Mouse (Mus musculus): ENCODE measurements around the gene Ppp1r32. TPM values are rescaled to one million over a fixed set of nuclear protein-coding genes. Genes with fewer than 3 reads are reported as not detected.
A peak's percentile ranks its signal among the peaks of the same experiment; 100 is the strongest.

Gene Ppp1r32
- polyA plus RNA-seq, 1 experiment from 2014 or later = 0.16 TPM

DNA sequence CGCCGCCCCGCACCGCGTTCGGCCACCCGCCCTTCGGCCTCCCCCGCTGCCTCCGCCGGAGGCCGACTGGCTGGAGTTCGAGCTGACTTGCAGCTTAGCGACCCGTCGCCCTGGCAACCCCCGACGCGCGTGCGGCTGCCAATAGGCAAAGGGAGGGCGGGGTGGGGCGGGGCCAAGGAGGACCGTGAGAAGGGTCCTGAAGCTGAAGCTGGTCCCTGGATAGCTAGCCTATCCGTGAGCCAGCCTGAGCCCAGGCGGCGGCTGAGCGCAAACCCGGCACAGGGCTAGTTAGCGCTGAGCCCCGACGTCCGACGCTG is 25.3 kb downstream of the Ppp1r32 start:
- DNase-seq (ENCODE audit: low spot score) = peak; percentile 78
- peak overlapping the region; percentile 71 for H3K4me2 ChIP-seq (replicated peaks; ENCODE audit: low read depth)
- no peaks in the 10 kb centered on the region for H3K36me3 ChIP-seq (ENCODE audit: control insufficient read depth, insufficient read depth, low read length)
- no peak overlapping the region; the same call in 1 of the 2 replicates for H3K9ac ChIP-seq (ENCODE audit: low read length)
- peak overlapping the region; percentile 56 for H3K27ac ChIP-seq (replicated peaks)
- H3K27me3 ChIP-seq (ENCODE audit: control insufficient read depth, insufficient read depth, low read length) = peaks cover 8% of the 10 kb centered on the region
- H3K9me3 ChIP-seq (ENCODE audit: control insufficient read depth, low read length) = no peaks in the 10 kb centered on the region
- H3K4me3 ChIP-seq (ENCODE audit: low read depth, low read length) = peak overlapping the region; percentile 49
- peak; percentile 39 for ATAC-seq (ENCODE audit: low FRiP score, low TSS enrichment)
- 0% methylated on average over 34 of the region's 34 CpGs for WGBS
- TF ChIP-seq EP300 (optimal IDR thresholded peaks at IDR 0.05) = no peak
- TF ChIP-seq CTCF (IDR thresholded peaks at IDR 0.05; ENCODE audit: low read depth) = no peak
- H3K4me1 ChIP-seq (replicated peaks; ENCODE audit: control insufficient read depth, insufficient read depth) = no peaks in the 10 kb centered on the region; the same call in 1 of the 2 replicates

- peak within 1 kb of the TSS; percentile 50 for H3K9ac ChIP-seq (ENCODE audit: low read length)
- no peaks in the 10 kb centered on the region; the same call in 1 of the 2 replicates for H3K4me1 ChIP-seq (replicated peaks; ENCODE audit: control insufficient read depth, insufficient read depth)
- H3K27ac ChIP-seq (replicated peaks) = peak within 1 kb of the TSS; percentile 56
- peak within 1 kb of the TSS; percentile 71 for H3K4me2 ChIP-seq (replicated peaks; ENCODE audit: low read depth)
- H3K36me3 ChIP-seq (ENCODE audit: control insufficient read depth, insufficient read depth, low read length) = no peaks in the 10 kb centered on the region
- DNase-seq (ENCODE audit: low spot score) (peak; percentile 85), ATAC-seq (ENCODE audit: low FRiP score, low TSS enrichment) (peak; percentile 67)
- H3K4me3 ChIP-seq (ENCODE audit: low read depth, low read length) = peak within 1 kb of the TSS; percentile 49
- TF ChIP-seq CTCF (IDR thresholded peaks at IDR 0.05; ENCODE audit: low read depth) (peak; percentile 69), EP300 (optimal IDR thresholded peaks at IDR 0.05) (no peak)
- under 1% methylated on average over 84 of the region's 96 CpGs for WGBS
- H3K27me3 ChIP-seq (ENCODE audit: control insufficient read depth, insufficient read depth, low read length) = peaks cover 8% of the 10 kb centered on the region
- no peaks in the 10 kb centered on the region for H3K9me3 ChIP-seq (ENCODE audit: control insufficient read depth, low read length)
These were observed 25.8 kb downstream of the Ppp1r32 start, which contains the start of gene Lrrc10b for GRCm38 (mm10) chr19:10456752-10457483. Lrrc10b (minus strand) TSS chr19:10457473.

GRCm38 (mm10) chr19:10455437-10455806 is 27.3 kb downstream of the Ppp1r32 start:
- TF ChIP-seq CTCF (IDR thresholded peaks at IDR 0.05; ENCODE audit: low read depth) (no peak), EP300 (optimal IDR thresholded peaks at IDR 0.05) (no peak)
- Histone ChIP-seq H3K36me3 (ENCODE audit: control insufficient read depth, insufficient read depth, low read length) (no peaks in the 10 kb centered on the region), H3K9me3 (ENCODE audit: control insufficient read depth, low read length) (no peaks in the 10 kb centered on the region), H3K27me3 (ENCODE audit: control insufficient read depth, insufficient read depth, low read length) (peaks cover 4% of the 10 kb centered on the region; the same call in 1 of the 2 replicates), H3K27ac (replicated peaks) (peak overlapping the region; percentile 58; the same call in 1 of the 2 replicates), H3K4me1 (replicated peaks; ENCODE audit: control insufficient read depth, insufficient read depth) (no peaks in the 10 kb centered on the region; the same call in 1 of the 2 replicates), H3K4me2 (replicated peaks; ENCODE audit: low read depth) (peak overlapping the region; percentile 23; the same call in 1 of the 2 replicates), H3K9ac (ENCODE audit: low read length) (no peak overlapping the region), H3K4me3 (ENCODE audit: low read depth, low read length) (peak overlapping the region; percentile 4; the same call in 1 of the 2 replicates)
- 62% methylated on average over 3 of the region's 3 CpGs for WGBS
- DNase-seq (ENCODE audit: low spot score) (no peak), ATAC-seq (ENCODE audit: low FRiP score, low TSS enrichment) (no peak)

DNA sequence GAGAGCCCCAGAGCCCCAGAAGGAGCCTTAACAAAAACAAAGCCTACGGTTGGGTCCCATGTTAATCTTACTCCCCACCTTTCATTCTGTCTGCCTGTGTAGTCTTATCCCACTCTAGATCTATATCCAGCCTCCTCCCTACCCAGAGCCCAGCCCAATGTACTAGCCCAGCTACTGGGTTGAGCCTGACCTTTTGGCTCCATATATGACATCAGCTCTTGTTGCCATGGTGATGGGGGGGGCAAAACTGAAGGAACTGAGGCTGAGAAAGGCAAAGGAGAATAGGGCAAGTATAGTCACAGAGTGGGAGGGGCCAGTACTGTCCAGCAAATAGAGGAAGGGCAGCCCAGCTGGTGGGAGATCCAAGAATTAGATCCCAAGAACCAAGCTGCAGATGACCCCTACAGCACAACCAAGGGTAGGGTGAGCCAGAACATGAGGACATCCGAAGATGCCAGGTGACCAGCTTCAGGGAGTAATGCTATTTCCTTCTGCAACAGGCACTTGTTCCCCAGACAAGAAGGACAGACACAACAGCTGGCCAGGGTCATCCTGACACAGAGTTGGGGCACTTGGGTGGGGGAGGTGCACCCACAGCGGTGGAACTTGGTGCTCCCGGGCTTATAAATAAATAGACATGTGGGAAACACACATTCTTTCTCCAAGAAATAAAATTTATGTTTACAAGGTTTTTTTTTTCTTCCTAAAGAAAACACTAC is 27.9 kb downstream of the Ppp1r32 start:
- DNase-seq (ENCODE audit: low spot score) (peak; percentile 59), ATAC-seq (ENCODE audit: low FRiP score, low TSS enrichment) (peak; percentile 52)
- Histone ChIP-seq H3K9me3 (ENCODE audit: control insufficient read depth, low read length) (no peaks in the 10 kb centered on the region), H3K27ac (replicated peaks) (peak overlapping the region; percentile 58; the same call in 1 of the 2 replicates), H3K4me3 (ENCODE audit: low read depth, low read length) (peak overlapping the region; percentile 4; the same call in 1 of the 2 replicates), H3K4me1 (replicated peaks; ENCODE audit: control insufficient read depth, insufficient read depth) (no peaks in the 10 kb centered on the region; the same call in 1 of the 2 replicates), H3K36me3 (ENCODE audit: control insufficient read depth, insufficient read depth, low read length) (no peaks in the 10 kb centered on the region), H3K9ac (ENCODE audit: low read length) (no peak overlapping the region), H3K4me2 (replicated peaks; ENCODE audit: low read depth) (0 out of 2 replicates have a peak overlapping the region, but pooled peaks have one; percentile 5), H3K27me3 (ENCODE audit: control insufficient read depth, insufficient read depth, low read length) (peaks cover 3% of the 10 kb centered on the region; the same call in 1 of the 2 replicates)
- WGBS = 45% methylated on average over 4 of the region's 4 CpGs
- no peak for TF ChIP-seq EP300 (optimal IDR thresholded peaks at IDR 0.05)
- no peak for TF ChIP-seq CTCF (IDR thresholded peaks at IDR 0.05; ENCODE audit: low read depth)

- ATAC-seq (ENCODE audit: low FRiP score, low TSS enrichment) = peak; percentile 48; the same call in 1 of the 2 replicates
- Histone ChIP-seq H3K9ac (ENCODE audit: low read length) (no peak overlapping the region), H3K4me3 (ENCODE audit: low read depth, low read length) (no peak overlapping the region), H3K4me1 (replicated peaks; ENCODE audit: control insufficient read depth, insufficient read depth) (no peaks in the 10 kb centered on the region), H3K9me3 (ENCODE audit: control insufficient read depth, low read length) (no peaks in the 10 kb centered on the region), H3K36me3 (ENCODE audit: control insufficient read depth, insufficient read depth, low read length) (no peaks in the 10 kb centered on the region), H3K27ac (replicated peaks) (no peak overlapping the region), H3K27me3 (ENCODE audit: control insufficient read depth, insufficient read depth, low read length) (no peaks in the 10 kb centered on the region), H3K4me2 (replicated peaks; ENCODE audit: low read depth) (no peak overlapping the region)
- TF ChIP-seq EP300 (optimal IDR thresholded peaks at IDR 0.05) = no peak
- peak; percentile 98 for TF ChIP-seq CTCF (IDR thresholded peaks at IDR 0.05; ENCODE audit: low read depth)
- peak; percentile 74 for DNase-seq (ENCODE audit: low spot score)
- 0% methylated on average over 3 of the region's 3 CpGs for WGBS
These were observed 33.0 kb downstream of the Ppp1r32 start for GRCm38 (mm10) chr19:10449708-10450107.
